Mouse (Mus musculus): ENCODE measurements around the gene Ccdc130.
A peak's percentile ranks its signal among the peaks of the same experiment; 100 is the strongest.

The Ccdc130 gene

GRCm38 (mm10) chr8:84237542-84238229 lies 32.5 kb downstream of the Ccdc130 start:
- no peak for DNase-seq (ENCODE audit: low read depth in 1 of 2, low spot score in 2 of 2)

GRCm38 (mm10) chr8:84236998-84237473 lies 33.1 kb downstream of the Ccdc130 start, which contains the start of gene Zswim4:
Gene Zswim4 (minus strand): TSS chr8:84237055.
- DNase-seq (ENCODE audit: low read depth in 1 of 2, low spot score in 2 of 2) = peak; percentile 92 to 95

GRCm38 (mm10) chr8:84236410-84236997 lies 33.7 kb downstream of the Ccdc130 start:
- no peak for DNase-seq (ENCODE audit: low read depth in 1 of 2, low spot score in 2 of 2)

- DNase-seq (ENCODE audit: low read depth in 1 of 2, low spot score in 2 of 2) = no peak
These were observed 34.3 kb downstream of the Ccdc130 start for GRCm38 (mm10) chr8:84235746-84236409.

GRCm38 (mm10) chr8:84233055-84233454 lies 37.1 kb downstream of the Ccdc130 start:
- DNase-seq (ENCODE audit: low read depth in 1 of 2, low spot score in 2 of 2) = no peak

GRCm38 (mm10) chr8:84230735-84231134 lies 39.4 kb downstream of the Ccdc130 start:
- DNase-seq (ENCODE audit: low read depth in 1 of 2, low spot score in 2 of 2) = no peak

- no peak for DNase-seq (ENCODE audit: low read depth in 1 of 2, low spot score in 2 of 2)
These were observed 46.7 kb downstream of the Ccdc130 start for GRCm38 (mm10) chr8:84223322-84224029.

GRCm38 (mm10) chr8:84222566-84223165 lies 47.5 kb downstream of the Ccdc130 start:
- DNase-seq (ENCODE audit: low read depth in 1 of 2, low spot score in 2 of 2) = no peak

GRCm38 (mm10) chr8:84220105-84220504 lies 50.1 kb downstream of the Ccdc130 start:
- no peak for DNase-seq (ENCODE audit: low read depth in 1 of 2, low spot score in 2 of 2)

- DNase-seq (ENCODE audit: low read depth in 1 of 2, low spot score in 2 of 2) = no peak
These were observed 52.0 kb downstream of the Ccdc130 start for GRCm38 (mm10) chr8:84218143-84218542.

GRCm38 (mm10) chr8:84217206-84217605 lies 53.0 kb downstream of the Ccdc130 start:
- no peak for DNase-seq (ENCODE audit: low read depth in 1 of 2, low spot score in 2 of 2)

GRCm38 (mm10) chr8:84213277-84213676 lies 56.9 kb downstream of the Ccdc130 start:
- no peak for DNase-seq (ENCODE audit: low read depth in 1 of 2, low spot score in 2 of 2)

- no peak for DNase-seq (ENCODE audit: low read depth in 1 of 2, low spot score in 2 of 2)
These were observed 58.2 kb downstream of the Ccdc130 start for GRCm38 (mm10) chr8:84211881-84212563.

- no peak for DNase-seq (ENCODE audit: low read depth in 1 of 2, low spot score in 2 of 2)
These were observed 59.0 kb downstream of the Ccdc130 start for GRCm38 (mm10) chr8:84211202-84211601.

GRCm38 (mm10) chr8:84210167-84210791 lies 59.9 kb downstream of the Ccdc130 start:
- DNase-seq (ENCODE audit: low read depth in 1 of 2, low spot score in 2 of 2) = peak in 1 of 2 experiments; percentile 75

GRCm38 (mm10) chr8:84208381-84209380 lies 61.5 kb downstream of the Ccdc130 start:
- DNase-seq (ENCODE audit: low read depth in 1 of 2, low spot score in 2 of 2) = no peak

- DNase-seq (ENCODE audit: low read depth in 1 of 2, low spot score in 2 of 2) = peak in 1 of 2 experiments; percentile 67
These were observed 62.4 kb downstream of the Ccdc130 start for GRCm38 (mm10) chr8:84207811-84208210.

Data from monocyte, adult 2 months (primary cell).